Mouse (Mus musculus) lung, postnatal 10 days (tissue): ENCODE data around the gene Traf7.

ENCODE experiments used
- DNase-seq: peaks from one replicate; pipeline ENCODE4 v3.0.0; 2021

Traf7 gene

DNA sequence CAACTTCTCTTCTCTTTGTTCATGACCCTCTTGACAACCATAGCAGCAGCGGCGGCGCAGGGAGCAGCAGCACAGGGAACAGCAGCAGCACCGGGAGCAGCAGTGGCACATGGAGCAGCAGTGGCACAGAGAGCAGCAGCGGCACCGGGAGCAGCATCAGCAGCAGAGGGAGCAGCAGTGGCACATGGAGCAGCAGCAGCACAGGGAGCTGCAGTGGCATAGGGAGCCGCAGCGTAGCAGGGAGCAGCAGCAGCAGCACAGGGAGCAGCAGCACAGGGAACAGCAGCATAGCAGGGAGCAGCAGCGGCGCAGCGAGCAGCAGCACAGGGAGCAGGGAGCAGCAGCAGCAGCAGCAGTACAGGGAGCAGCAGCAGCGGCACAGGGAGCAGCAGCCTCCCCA, 16.9 kb upstream of the Traf7 start:
- no peak for DNase-seq

DNA sequence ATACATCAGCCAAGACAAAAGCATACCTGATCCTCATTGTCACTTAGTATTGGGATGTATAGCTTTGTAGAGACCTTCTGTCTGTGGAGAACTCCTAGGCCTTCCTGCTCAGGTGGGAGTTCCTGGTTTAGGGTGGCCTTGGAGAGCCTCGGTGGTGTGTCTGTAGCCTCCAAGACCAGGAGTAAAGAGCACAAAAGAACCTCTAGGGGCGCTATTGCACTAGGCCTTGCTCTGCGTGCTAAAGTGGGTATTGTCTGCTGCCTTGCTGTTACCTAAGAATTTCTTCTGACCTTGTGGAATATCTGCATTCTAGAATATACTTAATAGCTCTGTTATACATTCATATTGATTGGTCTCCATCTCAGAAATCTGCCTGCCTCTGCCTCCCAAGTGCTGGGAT, 12.6 kb upstream of the Traf7 start:
- DNase-seq: peak; percentile 75

DNA sequence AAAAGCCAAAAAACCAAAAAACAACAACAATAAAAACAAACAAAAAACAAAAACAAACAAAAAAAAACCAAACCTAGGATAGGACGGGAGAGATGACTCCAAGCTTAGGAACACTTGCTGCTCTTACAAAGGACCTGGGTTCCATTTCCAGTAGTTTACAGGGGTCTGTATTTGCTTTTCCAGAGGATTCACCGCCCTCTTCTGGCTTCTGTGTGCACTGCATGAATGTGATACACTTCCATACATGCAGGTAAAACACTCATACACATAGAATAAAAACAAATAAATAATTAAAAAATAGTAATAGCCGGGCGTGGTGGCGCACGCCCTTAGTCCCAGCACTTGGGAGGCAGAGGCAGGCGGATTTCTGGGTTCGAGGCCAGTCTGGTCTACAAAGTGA, 11.2 kb upstream of the Traf7 start:
- DNase-seq: peak; percentile 72

DNA sequence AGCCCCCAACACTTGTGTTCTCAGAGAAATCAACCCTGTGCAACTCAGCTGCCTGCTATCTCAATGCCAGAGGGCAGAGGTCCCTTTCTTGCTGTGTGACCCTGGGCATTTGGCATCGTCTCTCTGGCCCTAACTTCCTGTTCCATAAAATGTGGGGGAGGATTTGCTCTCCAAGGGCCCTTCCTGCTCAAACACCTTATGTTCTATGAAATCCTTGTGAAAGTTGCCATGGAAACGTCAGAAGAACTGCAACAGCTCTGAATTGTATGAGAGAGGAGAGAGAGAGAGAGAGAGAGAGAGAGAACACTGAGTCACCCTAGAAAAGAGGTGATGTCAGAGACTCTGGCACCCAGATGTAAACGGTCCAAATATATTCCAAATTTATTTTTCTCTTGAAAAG, 9.8 kb upstream of the Traf7 start:
- no peak for DNase-seq

DNA sequence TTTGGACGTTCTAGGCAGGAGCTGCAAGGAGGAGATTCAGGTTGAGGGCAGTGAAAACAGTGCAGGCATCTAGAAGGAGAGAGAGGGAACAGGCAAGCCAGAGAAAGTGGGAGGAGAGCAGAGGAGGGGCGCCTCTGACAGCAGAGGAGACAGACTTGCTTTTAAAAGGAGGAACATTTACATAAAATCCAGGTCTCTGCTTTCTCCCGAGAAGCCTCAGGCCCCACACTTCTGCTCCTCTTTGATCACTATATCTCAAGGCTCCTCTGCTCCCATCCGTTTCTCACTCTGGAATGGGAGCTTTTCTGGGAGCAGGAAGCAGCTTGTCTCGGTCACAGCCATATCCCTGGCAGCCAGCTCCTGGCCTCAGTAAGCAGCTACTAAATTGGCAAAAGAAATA, 7.6 kb upstream of the Traf7 start:
- DNase-seq: no peak

DNA sequence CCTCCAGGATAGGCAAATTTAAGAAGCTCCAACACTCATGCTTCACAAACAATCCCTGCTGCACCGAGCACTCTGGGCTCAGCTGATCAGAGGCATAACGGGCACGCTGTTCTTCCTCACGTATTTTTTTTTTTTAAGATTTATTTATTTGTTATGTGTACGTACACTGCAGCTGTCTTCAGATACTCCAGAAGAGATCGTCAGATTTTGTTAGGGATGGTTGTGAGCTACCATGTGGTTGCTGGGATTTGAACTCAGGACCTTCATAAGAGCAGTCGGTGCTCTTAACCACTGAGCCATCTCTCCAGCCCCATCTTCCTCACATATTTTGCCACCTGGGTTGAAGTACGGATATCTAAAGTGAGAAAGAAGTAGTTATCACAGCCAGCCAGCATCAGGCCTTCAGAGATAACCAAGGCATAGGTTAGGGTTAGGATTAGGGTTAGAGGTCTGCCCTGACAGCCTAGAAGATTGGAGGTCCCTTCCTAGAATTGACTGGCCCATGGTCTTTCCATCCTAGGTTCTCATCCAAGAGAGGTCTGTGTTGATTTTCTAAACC, 6.5 kb upstream of the Traf7 start, which contains the start of gene Rab26:
Gene Rab26 (minus strand): TSS at position 51 of the 559 bp plus-strand sequence.
- DNase-seq: no peak

DNA sequence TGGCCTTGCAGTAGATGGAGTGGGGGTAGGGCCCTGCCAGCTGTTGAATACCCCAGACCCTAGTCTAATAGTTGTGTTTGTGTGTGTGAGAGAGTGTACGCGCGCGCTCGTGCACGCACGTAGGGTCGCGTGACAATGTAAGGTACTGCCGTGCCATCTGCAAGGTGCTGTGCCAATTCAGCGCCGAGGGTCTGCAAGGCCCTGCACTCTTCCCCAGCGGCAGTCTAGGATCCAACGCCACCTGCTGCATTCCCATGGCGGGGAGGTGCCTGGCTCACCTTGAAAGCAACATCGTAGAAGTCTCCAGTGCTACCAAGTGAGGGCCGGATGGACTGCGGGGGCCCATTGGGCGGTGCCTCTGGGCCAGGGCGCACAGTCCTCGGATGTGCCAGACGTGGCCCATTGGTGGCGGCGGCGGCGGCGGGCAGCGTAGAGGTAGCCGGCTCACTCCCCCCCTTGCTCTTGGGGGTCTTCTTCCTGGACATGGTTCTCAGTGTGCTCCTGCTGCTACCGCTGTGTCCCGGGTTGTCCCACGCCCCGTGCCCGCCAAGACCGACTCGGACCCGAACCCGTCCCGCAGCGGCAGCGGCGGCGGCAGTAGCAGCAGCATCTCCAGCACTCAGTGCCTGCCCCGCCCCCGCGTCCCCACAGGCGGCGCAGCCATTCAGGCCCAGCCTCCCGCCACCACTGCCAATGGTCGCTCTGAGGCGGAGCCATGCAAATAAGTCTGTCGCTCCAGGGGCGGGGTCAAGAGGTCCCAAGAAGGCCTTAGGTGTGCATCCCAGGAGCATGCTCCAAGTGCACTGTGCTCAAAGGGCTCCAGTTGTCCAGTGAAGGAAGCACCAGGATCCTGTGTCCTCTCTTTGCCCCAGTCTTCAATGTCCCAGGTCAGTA, 5.6 kb upstream of the Traf7 start:
- DNase-seq: peak; percentile 92

DNA sequence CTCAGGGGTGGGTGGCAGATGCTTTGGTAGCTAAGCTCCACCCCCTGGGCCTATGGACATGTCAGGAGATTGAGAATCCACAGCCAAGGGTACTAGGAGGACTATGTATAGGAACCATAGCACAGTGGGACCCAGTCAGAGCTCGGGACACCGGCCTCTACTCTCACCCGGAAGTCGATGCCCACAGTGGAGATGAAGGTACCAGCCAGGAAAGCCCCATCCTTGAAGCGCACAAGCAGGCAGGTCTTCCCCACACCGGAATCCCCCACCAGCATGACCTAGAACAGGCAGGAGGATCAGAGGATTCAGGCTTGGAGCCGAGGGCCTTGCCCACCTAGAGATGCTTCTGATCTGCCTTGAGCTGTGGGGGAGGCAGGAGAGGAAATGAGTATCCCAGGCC, 4.3 kb upstream of the Traf7 start:
- DNase-seq: no peak

DNA sequence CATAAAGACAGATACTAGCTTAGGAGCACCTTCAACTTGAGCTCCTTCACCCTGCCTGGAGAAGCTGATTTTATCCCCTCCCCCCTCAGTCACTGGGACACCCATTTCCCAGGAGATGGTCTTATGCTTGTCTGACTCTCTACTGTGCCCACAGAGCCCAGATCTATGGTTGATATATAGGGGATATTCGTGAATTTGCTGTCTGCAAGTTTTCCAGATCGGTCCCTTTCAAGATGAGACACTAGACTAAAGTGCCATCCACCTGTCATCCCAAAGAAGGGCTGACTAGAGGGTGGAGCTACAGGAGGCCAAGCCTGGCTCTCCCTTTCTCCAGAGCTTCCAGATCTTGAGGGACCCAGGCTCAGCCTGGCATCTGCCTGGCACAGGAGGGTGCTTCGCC, 3.3 kb upstream of the Traf7 start:
- no peak for DNase-seq

DNA sequence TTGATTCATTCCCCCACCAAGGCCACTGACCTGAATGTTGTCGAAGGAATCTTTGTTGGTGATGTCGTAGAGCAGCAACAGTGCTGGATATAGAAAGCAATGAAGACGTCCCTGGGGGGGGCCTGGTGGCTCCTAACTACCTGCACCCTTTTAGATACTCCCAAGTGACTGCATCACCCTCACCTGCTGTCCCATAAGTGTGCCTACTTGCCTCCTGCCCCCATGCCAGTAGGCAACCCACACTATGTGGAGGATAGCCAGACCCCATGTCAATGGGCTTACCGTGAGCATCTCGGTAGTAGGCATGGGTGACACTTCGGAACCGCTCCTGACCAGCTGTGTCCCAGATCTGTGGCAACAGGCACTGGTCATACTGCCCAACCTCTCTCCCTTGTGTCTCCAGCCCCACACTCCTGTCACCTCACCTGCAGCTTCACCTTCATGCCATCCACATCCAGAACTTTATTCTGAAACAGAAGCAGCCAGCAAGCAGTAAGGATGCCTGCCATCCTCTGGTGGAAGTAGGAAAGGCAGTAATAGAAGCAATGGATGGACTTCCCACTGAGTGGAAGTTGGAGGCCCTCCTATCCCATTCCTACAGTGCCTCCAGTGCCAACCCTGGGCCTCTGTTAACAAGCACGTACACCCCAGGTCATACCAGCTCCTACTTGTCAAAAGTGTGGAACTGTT, 2.8 kb upstream of the Traf7 start:
- no peak for DNase-seq

DNA sequence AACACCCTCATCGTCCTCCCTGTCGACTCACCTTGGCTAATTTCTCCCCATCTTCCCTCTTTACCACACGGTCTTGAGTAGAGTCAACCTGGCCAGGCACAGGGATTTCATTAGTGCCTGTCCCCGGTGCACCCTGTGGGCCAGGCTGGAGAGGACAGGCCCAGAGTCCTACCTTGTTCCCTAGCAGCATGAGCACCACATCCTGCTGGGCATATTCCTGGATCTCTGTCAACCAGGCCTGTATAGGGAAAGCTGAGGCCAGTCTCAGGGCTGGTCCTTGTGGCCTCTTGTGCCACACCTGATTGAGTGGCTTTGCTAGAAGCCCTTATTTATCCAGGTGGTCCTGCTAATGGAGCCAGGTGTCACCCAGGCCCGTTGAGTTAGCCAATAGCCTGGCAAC, 2.1 kb upstream of the Traf7 start:
- DNase-seq: no peak

DNA sequence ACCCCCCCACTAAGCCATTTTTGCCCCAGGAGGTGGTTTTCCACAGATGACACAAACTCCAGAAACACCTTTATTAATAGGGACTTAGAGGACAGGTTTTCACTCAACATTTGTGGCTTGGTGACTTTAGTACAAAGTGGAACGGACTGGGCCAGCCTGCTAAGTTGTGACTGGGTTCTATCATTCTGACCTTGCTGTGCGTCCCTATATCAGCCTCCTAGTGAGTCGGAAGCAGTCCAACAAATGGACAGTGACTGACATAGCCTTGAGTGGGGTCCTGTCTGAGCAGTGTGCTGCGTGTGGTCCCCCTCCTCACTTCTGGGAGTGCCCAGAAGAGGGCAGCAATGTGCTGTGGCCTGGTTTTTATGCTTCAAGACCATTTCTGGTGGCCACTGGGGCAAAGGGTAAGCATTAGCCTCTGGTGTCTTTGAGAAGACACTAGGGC, 1.3 kb upstream of the Traf7 start:
- DNase-seq: peak; percentile 76

DNA sequence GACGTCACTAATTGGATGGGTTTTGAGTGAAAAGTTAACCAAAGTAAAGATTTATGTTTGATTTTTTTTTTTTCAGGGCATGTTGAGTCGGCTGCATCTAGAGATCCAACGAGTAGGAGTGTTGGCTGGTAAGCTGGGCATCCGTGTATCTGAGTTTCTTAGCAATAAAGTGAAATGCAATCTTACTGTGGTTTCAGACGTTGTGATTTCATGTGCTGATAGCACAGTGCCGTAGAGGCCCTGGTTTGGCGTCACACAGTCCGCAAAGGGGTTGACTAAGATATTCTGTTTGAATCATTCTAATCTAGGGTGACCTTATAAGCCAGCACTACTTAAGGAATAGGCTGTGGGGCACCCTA, 801 bp upstream of the Traf7 start:
- no peak for DNase-seq

DNA sequence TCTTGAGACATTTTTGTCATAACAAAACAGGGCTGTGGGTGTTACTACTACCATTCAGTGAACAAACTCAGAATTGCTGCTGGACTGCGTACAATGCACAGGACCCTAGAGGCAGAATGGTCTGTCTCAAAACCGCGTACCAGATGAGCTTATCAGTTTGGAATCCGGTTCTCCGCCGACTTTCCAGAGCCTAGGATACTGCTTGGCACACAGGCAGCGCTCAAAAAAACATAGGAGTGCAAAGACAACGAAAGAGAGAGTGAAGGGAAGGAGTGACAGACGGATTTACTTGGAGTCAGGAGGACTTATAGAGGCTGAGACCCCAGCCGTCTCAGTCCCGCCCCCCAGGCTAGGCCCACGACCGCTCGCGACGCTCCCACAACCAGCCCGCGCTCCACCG, 423 bp downstream of the Traf7 start:
- peak; percentile 49 for DNase-seq

DNA sequence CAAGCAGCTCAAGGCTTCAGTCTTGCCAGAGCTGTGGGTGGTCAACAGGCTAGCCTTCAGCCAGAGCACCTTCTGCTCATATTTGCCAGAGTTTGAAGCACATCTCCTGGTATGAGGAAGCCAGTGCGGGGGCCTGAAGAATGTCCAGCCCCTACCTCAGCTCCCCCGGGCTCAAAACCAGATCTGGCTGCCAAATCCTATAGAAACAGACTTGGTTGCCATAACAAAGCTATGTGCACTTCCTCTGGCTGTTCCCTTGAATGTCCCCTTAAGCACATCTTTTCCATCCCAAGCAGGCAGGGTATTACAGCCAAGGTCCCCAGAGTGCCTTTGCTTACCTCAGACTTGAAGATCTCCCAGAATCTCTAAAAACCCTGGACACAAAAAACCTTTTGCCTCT, 3.0 kb downstream of the Traf7 start:
- DNase-seq: no peak

DNA sequence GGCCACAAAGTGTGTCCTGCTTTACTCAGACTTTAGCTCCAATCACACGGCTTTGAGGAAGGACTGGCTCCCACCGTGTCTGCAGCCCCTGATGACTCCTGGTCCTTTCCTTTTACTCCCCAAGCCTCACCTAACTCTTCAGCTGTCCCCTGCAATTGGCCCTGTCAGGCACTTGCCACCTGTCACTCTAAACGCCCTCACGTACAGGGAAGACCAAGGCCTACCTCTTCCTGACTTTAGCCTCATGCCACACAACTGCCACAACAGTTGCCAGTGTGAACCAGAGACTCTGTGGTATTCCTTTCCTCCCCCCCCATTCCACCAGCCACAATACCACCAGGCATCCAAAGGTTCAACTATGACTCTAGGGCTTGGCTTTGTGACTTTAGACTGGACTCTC, 7.3 kb downstream of the Traf7 start:
- DNase-seq: no peak

DNA sequence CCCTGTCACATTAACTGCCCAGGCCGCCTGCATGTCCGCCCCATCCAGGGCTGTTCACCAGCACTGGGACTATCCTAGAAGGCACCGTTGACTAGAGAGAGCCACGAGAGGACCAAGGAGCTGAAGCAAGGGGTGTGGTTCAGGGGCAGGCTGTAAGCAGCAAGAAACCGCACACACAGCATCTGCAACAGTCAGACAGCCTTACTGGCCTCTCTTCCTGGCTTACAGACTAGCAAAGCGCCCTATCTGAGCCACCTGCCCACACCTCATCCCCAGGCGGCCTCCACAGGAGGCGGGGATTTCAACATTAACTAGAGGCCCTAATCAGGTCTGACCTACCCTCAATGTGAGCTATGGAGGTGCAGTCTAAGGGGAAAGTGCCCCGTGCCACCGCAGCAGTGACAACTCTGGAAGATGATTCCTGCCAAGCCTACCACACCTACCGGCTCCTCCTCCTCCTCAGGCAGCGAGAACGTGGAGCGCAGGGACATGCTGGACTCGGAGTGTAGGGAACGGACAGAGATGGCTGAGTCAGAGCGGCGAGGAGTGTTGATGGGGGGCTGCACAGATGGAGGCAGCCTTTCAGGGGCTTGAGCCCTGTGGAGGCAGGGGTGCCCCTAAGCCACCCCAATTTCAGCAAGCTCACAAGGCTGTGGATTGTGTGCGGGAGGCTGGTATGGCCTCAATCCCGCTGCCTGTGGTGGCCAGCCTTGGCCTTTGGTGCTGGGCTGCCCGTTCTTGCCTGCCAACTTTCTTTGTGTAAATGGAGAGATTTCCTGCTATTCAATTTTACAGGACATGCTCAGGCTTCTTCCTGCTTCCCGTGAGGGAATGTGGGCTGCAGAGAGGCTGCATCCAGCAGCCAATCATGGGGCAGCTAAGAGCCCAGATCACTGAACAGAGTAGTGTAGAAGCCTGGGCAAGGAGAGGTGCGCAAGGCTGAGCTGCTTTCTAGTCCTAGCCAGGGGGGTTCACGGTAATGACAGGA, 13.2 kb downstream of the Traf7 start:
- peak; percentile 66 for DNase-seq

DNA sequence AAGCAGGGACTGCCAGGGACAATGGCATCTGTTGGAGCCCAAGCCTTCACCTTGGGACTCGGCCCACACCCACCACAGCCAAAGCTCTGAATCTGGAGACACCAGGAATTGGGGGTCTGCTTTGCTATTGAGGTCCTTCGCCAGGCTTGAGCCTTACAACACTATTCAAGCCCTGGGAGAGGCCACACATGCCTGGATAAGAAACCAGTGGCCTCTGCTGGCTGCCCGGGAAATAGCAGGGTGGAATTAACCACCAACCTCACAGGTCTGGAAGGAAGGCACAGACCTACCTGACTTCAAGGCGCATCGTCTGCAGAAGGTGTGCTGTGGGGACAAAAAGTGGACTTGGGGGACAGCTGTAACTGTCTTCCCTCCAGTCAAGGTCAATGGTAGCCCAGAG, 14.1 kb downstream of the Traf7 start:
- DNase-seq: peak; percentile 81

DNA sequence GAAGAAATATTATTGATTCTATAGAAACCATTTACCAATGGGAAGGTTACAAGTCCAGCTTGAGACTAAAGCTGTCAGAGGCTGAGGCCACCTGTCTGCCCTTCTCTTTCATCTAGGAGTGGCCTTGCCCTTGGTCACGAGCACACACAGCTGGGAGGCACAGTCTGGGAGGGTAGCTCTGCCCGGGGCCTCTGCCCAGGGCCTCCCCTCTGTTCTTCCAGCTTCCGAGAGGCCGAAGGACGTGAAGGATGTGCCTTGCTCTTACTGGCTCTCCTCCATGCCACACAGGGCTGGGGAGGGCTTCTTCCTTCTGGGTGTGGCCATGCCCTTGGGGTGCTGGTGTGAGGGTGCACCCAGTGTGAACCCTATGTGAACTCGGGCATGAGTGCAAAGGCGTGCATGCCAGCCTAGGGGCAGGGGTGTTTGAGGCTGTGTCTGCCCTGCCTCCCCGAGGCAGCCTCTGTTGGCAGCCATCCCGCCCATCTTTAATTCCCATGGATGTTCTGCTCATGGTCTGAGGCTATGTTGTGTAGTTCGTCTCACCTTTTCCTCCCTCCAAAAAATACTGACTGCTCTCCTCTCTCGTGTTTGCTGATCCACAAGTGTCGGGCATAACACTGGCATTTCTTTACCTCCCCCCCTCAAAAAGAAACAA, 19.8 kb downstream of the Traf7 start:
- DNase-seq: no peak

DNA sequence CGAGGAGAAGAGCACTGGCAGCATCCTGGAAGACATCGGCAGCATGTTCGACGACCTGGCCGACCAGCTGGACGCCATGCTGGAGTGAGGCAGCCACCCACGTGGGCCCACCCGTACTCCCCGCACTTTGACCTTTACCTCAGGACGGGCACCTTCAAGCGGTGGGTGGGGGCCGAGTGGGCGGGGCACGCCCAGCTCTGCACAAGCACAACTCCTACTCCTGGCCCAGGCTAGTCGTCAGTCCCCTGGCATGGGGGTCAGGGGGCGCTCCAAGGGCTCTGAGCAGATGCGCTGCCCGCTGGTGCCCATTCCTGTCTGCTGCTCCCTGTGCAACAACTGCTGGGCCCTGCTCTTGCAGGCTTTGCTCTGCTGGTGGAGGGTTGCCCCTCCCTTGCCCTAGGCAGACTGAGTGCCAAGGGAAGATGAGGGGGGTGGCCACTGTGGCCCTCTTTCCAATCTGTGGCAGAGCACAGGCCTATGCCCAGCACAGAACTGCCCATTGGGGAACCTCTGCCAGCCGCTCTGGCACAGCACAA, 20.5 kb downstream of the Traf7 start:
- no peak for DNase-seq

DNA sequence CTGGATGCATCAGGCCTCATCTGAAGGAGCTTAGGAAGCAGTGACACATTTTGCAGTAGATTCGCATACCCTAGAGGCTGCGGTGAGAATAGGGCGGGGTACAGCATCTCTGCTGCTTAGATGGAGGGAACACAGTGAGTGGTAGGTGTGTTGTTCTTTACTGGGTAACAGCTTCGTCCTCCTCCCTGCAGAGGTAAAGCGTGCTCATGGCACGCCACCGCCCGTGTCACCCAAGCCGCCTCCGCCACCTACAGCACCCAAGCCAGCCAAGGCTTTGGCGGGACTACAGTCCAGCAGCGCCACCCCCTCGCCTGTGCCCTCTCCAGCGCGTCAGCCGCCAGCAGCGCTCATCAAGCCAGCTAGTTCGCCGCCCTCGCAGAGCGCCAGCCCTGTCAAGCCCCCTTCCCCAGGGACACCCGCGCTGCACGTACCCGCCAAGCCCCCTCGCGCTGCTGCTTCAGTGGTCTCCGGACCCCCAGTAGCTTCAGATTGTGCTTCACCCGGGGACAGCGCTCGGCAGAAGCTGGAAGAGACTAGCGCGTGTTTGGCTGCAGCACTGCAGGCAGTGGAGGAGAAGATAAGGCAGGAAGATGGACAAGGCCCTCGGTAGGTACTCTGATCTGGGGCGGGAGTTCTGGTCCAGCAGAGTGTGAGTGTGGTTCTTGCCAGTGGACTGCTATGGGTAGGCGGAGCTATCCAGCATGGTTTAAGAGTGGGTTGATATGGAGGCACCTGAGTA, 21.2 kb downstream of the Traf7 start:
- DNase-seq: no peak
